In genomic region chr3:14889085-14889484, GRCm38 (mm10) we compare ENCODE assay signal across 12 mouse cellular contexts. TPM values are rescaled to one million over a fixed set of nuclear protein-coding genes. Genes with fewer than 3 reads are reported as not detected.
DNase-seq lines count a peak whose midpoint lies in the region; ATAC-seq lines count a peak whose summit lies in the region.
"Had no signal": no experiment of that assay in that cellular context is flagged by ENCODE, and none has a peak within 500 bp of the region (broad histone marks: within the 10 kb centered on the region; RNA-seq: fewer than 3 reads in every experiment).

No protein-coding gene starts in this region.

- no peaks in the 10 kb centered on the region for H3K27me3 ChIP-seq in heart, embryonic 16.5 days (ENCODE audit: control insufficient read depth, insufficient read depth, low read length)
- no peaks in the 10 kb centered on the region for H3K27me3 ChIP-seq in lung, embryonic 15.5 days
- H3K27me3 ChIP-seq in liver, embryonic 16.5 days (ENCODE audit: control insufficient read depth, insufficient read depth, low read depth, low read length) = no peaks in the 10 kb centered on the region

- no peaks in the 10 kb centered on the region for H3K4me1 ChIP-seq in heart, embryonic 16.5 days (ENCODE audit: control insufficient read depth, insufficient read depth, low read length)
- H3K4me1 ChIP-seq in lung, embryonic 15.5 days = peaks cover 17% of the 10 kb centered on the region
- H3K4me1 ChIP-seq in liver, embryonic 16.5 days (ENCODE audit: control insufficient read depth, low read depth, low read length) = peaks cover 7% of the 10 kb centered on the region

- ATAC-seq in heart, embryonic 16.5 days (replicated peaks; ENCODE audit: extremely low read depth, insufficient read depth, low FRiP score) = no peak
- no peak for ATAC-seq in lung, embryonic 15.5 days (ENCODE audit: borderline replicate concordance, extremely low read depth, low FRiP score, low TSS enrichment)
- no peak for ATAC-seq in liver, embryonic 16.5 days (ENCODE audit: low read depth)
- ATAC-seq: forebrain, embryonic 13.5 days had no signal

- H3K9me3 ChIP-seq in heart, embryonic 16.5 days (replicated peaks; ENCODE audit: control insufficient read depth, low read length) = no peaks in the 10 kb centered on the region
- no peaks in the 10 kb centered on the region for H3K9me3 ChIP-seq in lung, embryonic 15.5 days
- H3K9me3 ChIP-seq in liver, embryonic 16.5 days (replicated peaks; ENCODE audit: control insufficient read depth, low read length) = no peaks in the 10 kb centered on the region
- H3K9me3 ChIP-seq: forebrain, embryonic 13.5 days had no signal

- no peaks in the 10 kb centered on the region for H3K36me3 ChIP-seq in heart, embryonic 16.5 days (ENCODE audit: control insufficient read depth, insufficient read depth)
- no peaks in the 10 kb centered on the region for H3K36me3 ChIP-seq in lung, embryonic 15.5 days
- H3K36me3 ChIP-seq in liver, embryonic 16.5 days (ENCODE audit: control insufficient read depth, insufficient read depth) = peaks cover 46% of the 10 kb centered on the region

- no peak for DNase-seq in heart, adult 11 months
- DNase-seq in lung, postnatal 10 days = no peak
- DNase-seq in Muller cell, postnatal 12 days (ENCODE audit: inconsistent ontology term) = peak; percentile 50
- DNase-seq in embryo, embryonic 10 days (ENCODE audit: low spot score) = no peak
- no peak for DNase-seq in adrenal gland, adult 8-10 months
- DNase-seq: gastrocnemius, postnatal 14 days; thymus, postnatal 36 days had no signal

- no peak overlapping the region for H3K27ac ChIP-seq in heart, embryonic 16.5 days (ENCODE audit: low read length)
- H3K27ac ChIP-seq in lung, embryonic 15.5 days = peak overlapping the region; percentile 92
- peak overlapping the region; percentile 95 for H3K27ac ChIP-seq in liver, embryonic 16.5 days (ENCODE audit: low read length)
- H3K27ac ChIP-seq: forebrain, embryonic 13.5 days had no signal

- H3K4me2 ChIP-seq in heart, embryonic 16.5 days (ENCODE audit: low read depth, low read length) = peak overlapping the region; percentile 13; the same call in 1 of the 2 replicates
- peak overlapping the region; percentile 57 for H3K4me2 ChIP-seq in lung, embryonic 15.5 days
- peak overlapping the region; percentile 61 for H3K4me2 ChIP-seq in liver, embryonic 16.5 days (ENCODE audit: low read depth, low read length)

- no peak overlapping the region for H3K4me3 ChIP-seq in heart, embryonic 16.5 days (ENCODE audit: low read length)
- H3K4me3 ChIP-seq in lung, embryonic 15.5 days = peak overlapping the region; percentile 86
- H3K4me3 ChIP-seq in liver, embryonic 16.5 days (ENCODE audit: low read depth, low read length) = peak overlapping the region; percentile 95
- H3K4me3 ChIP-seq: forebrain, embryonic 13.5 days had no signal

- H3K9ac ChIP-seq in heart, embryonic 16.5 days (ENCODE audit: low read length) = no peak overlapping the region
- peak overlapping the region; percentile 36 for H3K9ac ChIP-seq in lung, embryonic 15.5 days
- peak overlapping the region; percentile 99 for H3K9ac ChIP-seq in liver, embryonic 16.5 days (ENCODE audit: low read depth, low read length)
- H3K9ac ChIP-seq: forebrain, embryonic 13.5 days had no signal

- 58% methylated on average over 2 of the region's 2 CpGs for WGBS in heart, embryonic 16.5 days
- WGBS in lung, embryonic 15.5 days = 25% methylated on average over 2 of the region's 2 CpGs
- 23% methylated on average over 2 of the region's 2 CpGs for WGBS in liver, embryonic 16.5 days (ENCODE audit: insufficient replicate concordance)

RNA-seq across cellular contexts. Expression of gene Car2, which starts 3.0 kb away (rescaled TPM):
- polyA plus RNA-seq in heart, embryonic 16.5 days (2015; fragmentation: Nextera tagmentation; extraction: Ambion mirVana) = 39.5 and 59.6 TPM in 2 replicates
- polyA plus RNA-seq in lung, embryonic 15.5 days (2015; fragmentation: Nextera tagmentation; extraction: Ambion mirVana) = 392 and 393 TPM in 2 replicates
- 2,019 and 2,429 TPM in 2 replicates for polyA plus RNA-seq in liver, embryonic 16.5 days (2015; fragmentation: Nextera tagmentation; extraction: Ambion mirVana)
- 10 to 100 TPM; 35.8 to 53.9 (median 43.2) TPM for total RNA-seq in adrenal gland, adult 8-10 months (2022)

RNA-seq across cellular contexts. Expression of gene Car3, which starts 25.8 kb away (rescaled TPM):
- 5.4 and 9.1 TPM in 2 replicates for polyA plus RNA-seq in heart, embryonic 16.5 days (2015; fragmentation: Nextera tagmentation; extraction: Ambion mirVana)
- polyA plus RNA-seq in lung, embryonic 15.5 days (2015; fragmentation: Nextera tagmentation; extraction: Ambion mirVana) = 2.1 and 3.3 TPM in 2 replicates
- polyA plus RNA-seq in liver, embryonic 16.5 days (2015; fragmentation: Nextera tagmentation; extraction: Ambion mirVana) = 138 and 165 TPM in 2 replicates
- 1,000 to 10,000 TPM in 2 of 4 experiments, 100 to 1,000 TPM in 2; 711 to 1,802 (median 1,071) TPM for total RNA-seq in adrenal gland, adult 8-10 months (2022)
- total RNA-seq: monocyte, adult 5-6 weeks had no signal

Comparison
In these comparisons a context has a peak if more than half of its experiments do, and no peak if none do; other contexts are left out.
1. RNA of gene Car3, which starts 25.8 kb away (polyA plus RNA-seq): 138 to 165 TPM in liver, embryonic 16.5 days; 5.4 to 9.1 TPM in heart, embryonic 16.5 days and 2.1 to 3.3 TPM in lung, embryonic 15.5 days; every median in the first group is over 10 times any median in the second.
2. Peak in every context shown above with its lines, with median percentiles within 50 percentile points of each other: H3K4me2 ChIP-seq.